Mouse (Mus musculus): ENCODE results near the gene Cib1. TPM values are rescaled to one million over a fixed set of nuclear protein-coding genes. Genes with fewer than 3 reads are reported as not detected.

The Cib1 gene
- total and polyA plus RNA-seq, 3 experiments: 84.5 to 145 TPM; not detected in 1

- no peak for DNase-seq (ENCODE audit: low read depth, low spot score)
- Histone ChIP-seq H3K79me2 (ENCODE audit: control insufficient read depth, insufficient read depth, low read length, poor library complexity) (no peaks in the 10 kb centered on the region; the same call in 1 of the 2 replicates), H3K27me3 (ENCODE audit: control insufficient read depth in 1 of 2, insufficient read depth in 2 of 2, low read length in 2 of 2) (no peaks in the 10 kb centered on the region), H3K9ac (ENCODE audit: control insufficient read depth, low read depth, low read length, poor library complexity, severe bottlenecking) (no peak overlapping the region), H3K36me3 (ENCODE audit: control insufficient read depth in 1 of 2, insufficient read depth in 2 of 2, low read length in 2 of 2) (peaks cover 0 to 5% of the 10 kb centered on the region in 2 experiments; a peak in 2 of 4 replicates), H3K4me1 (ENCODE audit: control insufficient read depth in 1 of 2, insufficient read depth in 2 of 2, low read length in 2 of 2) (peaks cover 0 to 3% of the 10 kb centered on the region in 2 experiments; a peak in 1 of 4 replicates), H3K4me3 (ENCODE audit: control insufficient read depth in 1 of 2, insufficient read depth in 1 of 2, low read depth in 2 of 2, low read length in 2 of 2) (no peak overlapping the region), H3K9me3 (replicated peaks; ENCODE audit: insufficient read depth, low read length) (no peaks in the 10 kb centered on the region), H3K27ac (ENCODE audit: control insufficient read depth, low read depth, low read length) (no peak overlapping the region)
- TF ChIP-seq POLR2AphosphoS5 (IDR thresholded peaks at IDR 0.05; ENCODE audit: borderline replicate concordance, low read depth, low read length) (no peak), ZNF384 (IDR thresholded peaks at IDR 0.05; ENCODE audit: low read depth, low read length) (no peak), TAL1 (IDR thresholded peaks at IDR 0.05; ENCODE audit: low read length) (no peak), SIN3A (IDR thresholded peaks at IDR 0.05; ENCODE audit: low read length) (no peak), USF1 (IDR thresholded peaks at IDR 0.05; ENCODE audit: low read depth, low read length) (no peak), POLR2AphosphoS2 (IDR thresholded peaks at IDR 0.05; ENCODE audit: low read length) (no peak), ZKSCAN1 (IDR thresholded peaks at IDR 0.05; ENCODE audit: low read depth, low read length) (no peak), ETS1 (IDR thresholded peaks at IDR 0.05; ENCODE audit: low read depth, low read length) (no peak)
Measured at GRCm38 (mm10) chr7:80244851-80245250, 12.2 kb upstream of the Cib1 start.

GRCm38 (mm10) chr7:80241661-80242060 is 9.0 kb upstream of the Cib1 start:
- H3K9ac ChIP-seq (ENCODE audit: control insufficient read depth, low read depth, low read length, poor library complexity, severe bottlenecking): no peak overlapping the region
- DNase-seq (ENCODE audit: low read depth, low spot score): no peak
- TF ChIP-seq RCOR1 (IDR thresholded peaks at IDR 0.05; ENCODE audit: low read depth, low read length) (no peak), CTCF (IDR thresholded peaks at IDR 0.05 in 2 of 3, conservative IDR thresholded peaks at IDR 0.05 in 1 of 3; ENCODE audit: control insufficient read depth in 1 of 3, insufficient read depth in 1 of 3, low read depth in 2 of 3, low read length in 3 of 3, poor library complexity in 1 of 3, severe bottlenecking in 1 of 3) (no peak), ZNF384 (IDR thresholded peaks at IDR 0.05; ENCODE audit: low read depth, low read length) (no peak), CHD2 (IDR thresholded peaks at IDR 0.05; ENCODE audit: low read length) (no peak), E2F4 (IDR thresholded peaks at IDR 0.05; ENCODE audit: borderline replicate concordance, low read depth, low read length) (no peak), ZC3H11A (IDR thresholded peaks at IDR 0.05; ENCODE audit: low read depth, low read length) (no peak), HCFC1 (IDR thresholded peaks at IDR 0.05; ENCODE audit: low read depth, low read length) (no peak), MAFK (IDR thresholded peaks at IDR 0.05; ENCODE audit: borderline replicate concordance, low read depth, low read length) (no peak), EP300 (IDR thresholded peaks at IDR 0.05; ENCODE audit: low read depth in 1 of 2, low read length in 2 of 2) (no peak), NELFE (IDR thresholded peaks at IDR 0.05; ENCODE audit: low read depth, low read length) (no peak), MYB (IDR thresholded peaks at IDR 0.05; ENCODE audit: low read depth, low read length) (no peak), MAZ (IDR thresholded peaks at IDR 0.05; ENCODE audit: low read depth, low read length) (no peak), MXI1 (IDR thresholded peaks at IDR 0.05; ENCODE audit: low read depth, low read length) (no peak), MAX (IDR thresholded peaks at IDR 0.05; ENCODE audit: low read length) (no peak), GABPA (IDR thresholded peaks at IDR 0.05; ENCODE audit: low read depth, low read length) (no peak), ETS1 (IDR thresholded peaks at IDR 0.05; ENCODE audit: low read depth, low read length) (no peak), TCF12 (IDR thresholded peaks at IDR 0.05; ENCODE audit: low read depth, low read length) (no peak), MYC (IDR thresholded peaks at IDR 0.05; ENCODE audit: low read depth, low read length) (no peak), SMC3 (IDR thresholded peaks at IDR 0.05; ENCODE audit: low read depth, low read length) (no peak)
- 0 out of 4 replicates have a peak, but pooled peaks cover 0 to 3% of the 10 kb centered on the region in 2 experiments for H3K4me1 ChIP-seq (ENCODE audit: control insufficient read depth in 1 of 2, insufficient read depth in 2 of 2, low read length in 2 of 2)
- H3K79me2 ChIP-seq (ENCODE audit: control insufficient read depth, insufficient read depth, low read length, poor library complexity): no peaks in the 10 kb centered on the region; the same call in 1 of the 2 replicates
- H3K36me3 ChIP-seq (ENCODE audit: control insufficient read depth in 1 of 2, insufficient read depth in 2 of 2, low read length in 2 of 2): peaks cover 4 to 5% of the 10 kb centered on the region in 2 experiments; a peak in 3 of 4 replicates
- no peaks in the 10 kb centered on the region for H3K9me3 ChIP-seq (replicated peaks; ENCODE audit: insufficient read depth, low read length)
- H3K27me3 ChIP-seq (ENCODE audit: control insufficient read depth in 1 of 2, insufficient read depth in 2 of 2, low read length in 2 of 2): no peaks in the 10 kb centered on the region
- H3K27ac ChIP-seq (ENCODE audit: control insufficient read depth, low read depth, low read length): no peak overlapping the region
- no peak overlapping the region for H3K4me3 ChIP-seq (ENCODE audit: control insufficient read depth in 1 of 2, insufficient read depth in 1 of 2, low read depth in 2 of 2, low read length in 2 of 2)
